Mouse (Mus musculus) brain, adult 2 months (tissue): ENCODE results near the gene Ddx56.
"Not testable (repeated sequence)": the region's sequence is repeated elsewhere in the genome, so short reads cannot be mapped to it uniquely, and the experiment has no call there.

Experiments used
- DNase-seq: peaks from one replicate; pipeline ENCODE4 v3.0.0; 2011; ENCODE audit warnings: low read depth, low spot score

The Ddx56 gene

GRCm38 (mm10) chr11:6261434-6262082, 6.0 kb downstream of the Ddx56 start:
- DNase-seq: peak; percentile 90

GRCm38 (mm10) chr11:6259413-6259812, 8.2 kb downstream of the Ddx56 start:
- DNase-seq: no peak

- DNase-seq: no peak
These were observed 11.0 kb downstream of the Ddx56 start for GRCm38 (mm10) chr11:6256490-6257072.

GRCm38 (mm10) chr11:6254602-6255001, 13.0 kb downstream of the Ddx56 start:
- not testable (repeated sequence) for DNase-seq

GRCm38 (mm10) chr11:6252824-6253223, 14.7 kb downstream of the Ddx56 start:
- no peak for DNase-seq

DNA sequence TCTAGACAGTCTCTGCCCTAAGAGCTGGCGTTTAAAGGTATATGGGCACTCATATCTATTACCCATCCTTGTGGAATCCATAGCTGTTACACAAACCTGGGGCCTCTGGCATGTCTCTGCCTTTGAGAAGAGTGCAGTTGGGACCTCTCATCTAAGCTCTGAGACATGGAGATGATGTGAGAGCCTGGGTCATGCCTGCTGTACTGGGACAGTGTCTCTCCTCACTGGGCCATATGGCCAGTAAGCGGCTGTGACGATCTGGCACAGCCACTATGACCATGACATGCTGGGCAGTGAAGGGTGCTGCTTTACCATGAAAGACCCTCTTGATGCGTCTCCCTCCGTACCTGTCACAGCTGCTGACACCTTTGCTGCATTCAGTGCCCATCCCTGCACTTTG, 15.3 kb downstream of the Ddx56 start:
- no peak for DNase-seq

- DNase-seq: no peak
These were observed 22.9 kb downstream of the Ddx56 start for GRCm38 (mm10) chr11:6244707-6245106.

DNA sequence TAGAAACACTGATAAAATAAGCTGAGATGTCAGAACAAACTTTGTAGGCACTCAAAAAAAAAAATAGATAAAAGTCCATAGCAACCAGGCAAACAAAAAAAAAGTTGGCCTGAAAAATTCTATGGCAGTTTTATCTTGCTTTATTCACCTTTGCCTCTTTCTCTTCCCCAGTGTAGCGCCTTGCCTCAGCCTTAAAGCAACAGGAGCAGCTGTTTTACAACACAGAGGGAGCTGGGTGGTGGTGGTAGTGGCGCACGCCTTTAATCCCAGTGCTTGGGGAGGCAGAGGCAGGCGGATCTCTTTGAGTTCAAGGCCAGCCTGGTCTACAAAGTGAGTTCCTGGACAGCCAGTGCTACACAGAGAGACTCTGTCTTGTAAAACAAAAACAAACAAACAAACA, 34.5 kb downstream of the Ddx56 start:
- DNase-seq: no peak

DNA sequence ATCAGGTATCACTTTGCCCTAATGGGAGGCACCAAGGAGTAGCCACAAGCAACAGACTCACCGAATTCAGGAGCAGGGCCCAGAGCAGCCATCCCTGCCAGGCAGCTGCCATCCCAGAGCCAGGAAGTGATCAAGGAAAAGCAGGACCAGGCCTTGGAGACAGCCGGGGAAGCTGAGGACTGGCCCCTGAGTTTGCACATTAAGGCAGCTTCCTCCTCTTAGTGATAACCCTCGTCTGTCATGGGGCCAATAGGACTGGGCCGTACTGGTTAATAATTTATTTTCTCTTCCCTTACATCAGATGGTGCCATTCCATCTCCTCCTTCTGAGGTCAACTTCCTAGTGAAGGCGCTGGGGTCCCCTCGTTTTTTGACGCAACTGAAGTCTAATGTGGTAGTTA, 37.6 kb downstream of the Ddx56 start, which contains the start of gene Npc1l1:
Gene Npc1l1, minus strand, starts transcription at position 132 of the 400 bp plus-strand sequence.
- DNase-seq: no peak

GRCm38 (mm10) chr11:6224541-6225229, 42.9 kb downstream of the Ddx56 start:
- peak; percentile 83 for DNase-seq

DNA sequence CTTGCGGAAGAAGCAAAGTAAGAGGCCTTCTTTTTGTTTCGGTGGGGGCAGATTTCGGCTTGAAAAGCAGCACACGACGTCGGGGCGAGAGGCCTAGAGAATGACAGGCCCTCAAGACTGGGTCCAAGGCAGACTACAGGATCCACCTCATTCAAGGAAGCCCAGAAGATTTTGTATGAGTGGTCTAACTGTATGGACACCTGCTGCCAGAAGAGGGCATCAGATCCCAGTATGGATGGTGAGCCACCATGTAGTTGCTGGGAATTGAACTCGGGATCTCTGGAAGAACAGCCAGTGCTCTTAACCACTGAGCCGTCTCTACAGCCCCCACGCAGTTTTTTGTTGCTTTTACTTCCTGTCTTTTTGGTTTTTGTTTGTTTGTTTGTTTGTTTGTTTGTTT, 45.4 kb downstream of the Ddx56 start:
- DNase-seq: no peak

DNA sequence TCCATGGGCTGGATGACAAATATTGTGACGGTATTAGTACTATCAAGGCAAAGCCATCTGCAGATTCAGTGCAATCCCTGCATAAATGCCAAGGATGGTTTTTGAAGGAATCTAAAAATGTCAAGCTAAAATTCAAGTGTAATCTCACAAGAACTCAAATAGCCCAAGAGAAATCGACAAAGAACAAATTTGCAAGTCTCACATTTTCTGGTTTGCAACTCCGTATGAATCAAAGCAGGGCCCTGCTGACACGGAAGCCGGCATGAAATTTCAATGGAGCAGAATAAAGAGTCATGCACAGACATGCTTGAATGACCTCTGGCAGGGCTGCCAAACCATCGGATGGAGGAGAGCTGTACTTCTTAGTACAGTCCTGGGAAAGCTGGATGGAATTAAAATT, 47.6 kb downstream of the Ddx56 start:
- DNase-seq: peak; percentile 43

DNA sequence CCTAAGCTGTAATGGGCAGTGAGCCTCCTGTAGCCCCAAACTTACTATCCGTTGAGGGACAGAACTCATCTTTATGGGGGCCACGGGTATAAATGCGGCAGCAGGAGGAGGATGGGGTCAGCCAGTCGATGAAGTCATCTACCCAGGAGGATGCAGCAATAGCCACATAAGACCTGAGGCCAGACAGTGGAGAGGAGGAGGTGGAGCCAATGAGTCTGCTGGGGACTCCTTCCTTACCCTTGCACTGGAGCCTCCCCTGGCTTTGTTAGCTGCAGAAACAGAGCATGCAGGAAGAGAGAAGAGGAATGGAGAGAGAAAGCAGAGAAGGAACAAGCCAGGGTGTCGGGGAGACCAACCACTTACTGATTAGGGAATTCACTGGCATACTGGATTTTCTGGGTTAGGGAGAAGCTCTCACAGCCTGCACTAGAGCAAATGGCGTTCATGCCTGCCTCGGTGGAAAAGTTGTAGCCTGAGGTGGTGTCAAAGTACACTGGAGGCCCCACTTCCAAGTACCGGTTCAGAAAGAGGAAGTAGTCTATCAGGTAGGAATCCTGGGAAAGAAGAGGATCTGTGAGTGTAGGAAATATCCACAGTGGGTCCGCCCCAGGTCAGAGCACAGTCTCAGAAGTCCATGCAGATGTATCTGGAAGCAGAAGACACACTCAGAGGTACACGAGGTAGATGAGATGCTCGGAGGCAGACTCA, 49.2 kb downstream of the Ddx56 start:
- DNase-seq: no peak

- DNase-seq: no peak
These were observed 50.7 kb downstream of the Ddx56 start for GRCm38 (mm10) chr11:6216834-6217233.
